Mouse (Mus musculus) ovary, postnatal 10 days (tissue): ENCODE results near the gene Ccdc47.
"Not testable (repeated sequence)": the region's sequence is repeated elsewhere in the genome, so short reads cannot be mapped to it uniquely, and the experiment has no call there.

Source experiments
- DNase-seq: peaks from one replicate; pipeline ENCODE4 v3.0.0; 2022; ENCODE audit warnings: low spot score

The Ccdc47 gene

GRCm38 (mm10) chr11:106215927-106216729 is at the start of gene Ccdc47:
TSS of gene Ccdc47 (minus strand) at chr11:106216344.
- DNase-seq, result no peak

- DNase-seq, result no peak
Observed at GRCm38 (mm10) chr11:106265570-106265969, 49.4 kb upstream of the Ccdc47 start.

- DNase-seq, result no peak
Observed at GRCm38 (mm10) chr11:106264988-106265387, 48.8 kb upstream of the Ccdc47 start.

GRCm38 (mm10) chr11:106263963-106264362 is 47.8 kb upstream of the Ccdc47 start:
- no peak for DNase-seq

GRCm38 (mm10) chr11:106260826-106261450 is 44.8 kb upstream of the Ccdc47 start:
- DNase-seq, result no peak

- no peak for DNase-seq
Observed at GRCm38 (mm10) chr11:106256775-106257174, 40.6 kb upstream of the Ccdc47 start.

GRCm38 (mm10) chr11:106255685-106256451 is 39.7 kb upstream of the Ccdc47 start, which contains the start of the genes Ftsj3 and Psmc5:
TSS of gene Ftsj3 (minus strand) at chr11:106256079.
TSS of gene Psmc5 (plus strand) at chr11:106256154.
- DNase-seq, result peak; percentile 98

GRCm38 (mm10) chr11:106255174-106255573 is 39.0 kb upstream of the Ccdc47 start:
- no peak for DNase-seq

GRCm38 (mm10) chr11:106254767-106255166 is 38.6 kb upstream of the Ccdc47 start:
- DNase-seq, result no peak

GRCm38 (mm10) chr11:106249326-106249725 is 33.2 kb upstream of the Ccdc47 start:
- DNase-seq, result no peak

GRCm38 (mm10) chr11:106246834-106247233 is 30.7 kb upstream of the Ccdc47 start:
- no peak for DNase-seq

GRCm38 (mm10) chr11:106233978-106234377 is 17.8 kb upstream of the Ccdc47 start:
- not testable (repeated sequence) for DNase-seq

- DNase-seq, result no peak
Observed at GRCm38 (mm10) chr11:106220603-106221002, 4.5 kb upstream of the Ccdc47 start.

- peak; percentile 67 for DNase-seq
Observed at GRCm38 (mm10) chr11:106216730-106217490, 766 bp upstream of the Ccdc47 start, which contains the start of gene Ddx42. TSS of gene Ddx42 (plus strand) at chr11:106216926.

GRCm38 (mm10) chr11:106215450-106215859 is 689 bp downstream of the Ccdc47 start:
- DNase-seq, result no peak

- no peak for DNase-seq
Observed at GRCm38 (mm10) chr11:106214856-106215255, 1.3 kb downstream of the Ccdc47 start.

- no peak for DNase-seq
Observed at GRCm38 (mm10) chr11:106212771-106213170, 3.4 kb downstream of the Ccdc47 start.

- DNase-seq, result no peak
Observed at GRCm38 (mm10) chr11:106202123-106202465, 14.1 kb downstream of the Ccdc47 start, which contains the start of gene Strada. TSS of gene Strada (minus strand) at chr11:106202168.

- no peak for DNase-seq
Observed at GRCm38 (mm10) chr11:106201337-106202122, 14.6 kb downstream of the Ccdc47 start.

- DNase-seq, result no peak
Observed at GRCm38 (mm10) chr11:106200756-106201155, 15.4 kb downstream of the Ccdc47 start.

- not testable (repeated sequence) for DNase-seq
Observed at GRCm38 (mm10) chr11:106199997-106200396, 16.1 kb downstream of the Ccdc47 start.
